Mouse (Mus musculus) erythroblast, embryonic 14.5 days (primary cell): ENCODE measurements around the gene Slc51a. TPM values are rescaled to one million over a fixed set of nuclear protein-coding genes. Genes with fewer than 3 reads are reported as not detected.

Source experiments
- H3K27me3 ChIP-seq: 2 replicates; pipeline ENCODE4 v1.6.1; 2012; ENCODE audit warnings: inconsistent platforms; ENCODE audit not compliant: control insufficient read depth
- H3K36me3 ChIP-seq: 2 replicates; pipeline ENCODE4 v1.6.1; 2012; ENCODE audit warnings: mild to moderate bottlenecking, inconsistent platforms; ENCODE audit not compliant: control insufficient read depth
- H3K4me1 ChIP-seq: 2 replicates; pipeline ENCODE4 v1.6.1; 2012; ENCODE audit warnings: inconsistent platforms; ENCODE audit not compliant: control insufficient read depth
- H3K4me3 ChIP-seq: replicated peaks from 2 replicates; pipeline ENCODE3; 2012; ENCODE audit warnings: moderate library complexity, mild to moderate bottlenecking, inconsistent platforms
- H3K9me3 ChIP-seq: 2 replicates; pipeline ENCODE4 v1.6.1; 2012; ENCODE audit warnings: low read length, inconsistent platforms, mixed read lengths; ENCODE audit not compliant: control insufficient read depth
- GATA1 ChIP-seq: IDR thresholded peaks from 2 replicates; pipeline ENCODE4 v1.6.1; 2012; ENCODE audit warnings: low read length, inconsistent platforms, mixed read lengths
- TAL1 ChIP-seq: IDR thresholded peaks from 3 replicates; pipeline ENCODE4 v1.6.1; 2012; ENCODE audit warnings: low read length, inconsistent platforms, mixed read lengths
- polyA plus RNA-seq: library from polyadenylated mRNA; stranded (reverse); fragments of >175 nt; gene quantifications from 2 replicates; pipeline ENCODE4 v1.2.3, GENCODE M21; 2012

The Slc51a gene
- polyA plus RNA-seq, 1 experiment = not detected

GRCm38 (mm10) chr16:32519656-32520371, 32.1 kb upstream of the Slc51a start:
- H3K9me3 ChIP-seq = no peaks in the 10 kb centered on the region
- no peaks in the 10 kb centered on the region for H3K27me3 ChIP-seq
- TF ChIP-seq GATA1 = no peak
- no peak for TF ChIP-seq TAL1
- H3K36me3 ChIP-seq = peaks cover 2% of the 10 kb centered on the region; the same call in 1 of the 2 replicates
- peak overlapping the region; percentile 30 for H3K4me3 ChIP-seq
- H3K4me1 ChIP-seq = peaks cover 94% of the 10 kb centered on the region

DNA sequence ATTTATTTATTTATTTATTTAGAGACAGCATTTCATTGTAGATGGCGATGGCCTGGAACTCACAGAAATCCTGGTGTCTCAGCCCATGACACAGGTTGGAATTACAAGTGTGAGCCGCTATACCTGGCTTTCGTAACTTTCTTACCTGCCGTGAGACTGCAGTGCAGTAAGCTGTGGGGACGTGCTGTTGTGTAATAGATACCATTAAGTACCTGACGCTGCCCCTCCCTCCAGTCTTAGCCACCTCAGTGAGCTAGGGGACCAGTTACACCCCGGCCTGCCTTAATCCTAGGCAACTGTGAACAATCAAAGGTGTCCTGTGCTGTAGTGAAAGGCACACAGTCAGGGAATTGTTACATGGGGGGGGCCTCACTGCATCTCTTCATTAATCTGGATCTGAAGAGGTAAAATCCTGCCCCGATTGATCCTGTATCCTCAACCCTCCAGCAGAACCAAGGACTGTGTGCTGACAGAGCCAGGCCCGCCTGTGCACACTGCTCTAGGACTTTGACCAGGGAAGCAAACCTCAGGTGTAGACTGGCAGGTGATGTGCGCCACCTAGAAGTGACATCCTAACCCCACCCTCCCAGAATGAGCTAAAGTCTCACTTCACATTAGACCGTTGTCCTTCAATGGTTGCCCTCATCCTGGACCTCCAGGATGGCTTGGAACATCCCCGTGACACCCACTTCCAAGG, 30.3 kb upstream of the Slc51a start:
- H3K36me3 ChIP-seq = peaks cover 20% of the 10 kb centered on the region
- no peaks in the 10 kb centered on the region; the same call in 1 of the 2 replicates for H3K9me3 ChIP-seq
- H3K4me1 ChIP-seq = peaks cover 97% of the 10 kb centered on the region
- H3K4me3 ChIP-seq = no peak overlapping the region
- H3K27me3 ChIP-seq = no peaks in the 10 kb centered on the region
- TF ChIP-seq GATA1 (no peak), TAL1 (no peak)

- H3K36me3 ChIP-seq = peaks cover 34% of the 10 kb centered on the region
- TF ChIP-seq GATA1 (no peak), TAL1 (no peak)
- no peaks in the 10 kb centered on the region; the same call in 1 of the 2 replicates for H3K9me3 ChIP-seq
- no peaks in the 10 kb centered on the region for H3K27me3 ChIP-seq
- peaks cover 98% of the 10 kb centered on the region for H3K4me1 ChIP-seq
- H3K4me3 ChIP-seq = peak overlapping the region; percentile 40
These were observed 28.6 kb upstream of the Slc51a start for GRCm38 (mm10) chr16:32516006-32516962.

GRCm38 (mm10) chr16:32513948-32514347, 26.3 kb upstream of the Slc51a start:
- Histone ChIP-seq H3K4me1 (peaks cover 98% of the 10 kb centered on the region), H3K9me3 (no peaks in the 10 kb centered on the region; the same call in 1 of the 2 replicates)

GRCm38 (mm10) chr16:32513401-32513800, 25.7 kb upstream of the Slc51a start:
- Histone ChIP-seq H3K36me3 (peaks cover 42% of the 10 kb centered on the region), H3K4me1 (peaks cover 98% of the 10 kb centered on the region), H3K4me3 (no peak overlapping the region), H3K9me3 (no peaks in the 10 kb centered on the region; the same call in 1 of the 2 replicates), H3K27me3 (no peaks in the 10 kb centered on the region)
- TF ChIP-seq GATA1 (no peak), TAL1 (no peak)

More at GRCm38 (mm10) chr16:32513948-32514347, 26.3 kb upstream of the Slc51a start:
- TF ChIP-seq TAL1 (no peak), GATA1 (no peak)
- peaks cover 39% of the 10 kb centered on the region for H3K36me3 ChIP-seq
- no peaks in the 10 kb centered on the region for H3K27me3 ChIP-seq
- H3K4me3 ChIP-seq = no peak overlapping the region

GRCm38 (mm10) chr16:32512921-32513320, 25.2 kb upstream of the Slc51a start:
- Histone ChIP-seq H3K36me3 (peaks cover 43% of the 10 kb centered on the region), H3K4me3 (peak overlapping the region; percentile 67), H3K27me3 (no peaks in the 10 kb centered on the region), H3K9me3 (no peaks in the 10 kb centered on the region; the same call in 1 of the 2 replicates), H3K4me1 (peaks cover 98% of the 10 kb centered on the region)
- TF ChIP-seq GATA1 (no peak), TAL1 (no peak)

DNA sequence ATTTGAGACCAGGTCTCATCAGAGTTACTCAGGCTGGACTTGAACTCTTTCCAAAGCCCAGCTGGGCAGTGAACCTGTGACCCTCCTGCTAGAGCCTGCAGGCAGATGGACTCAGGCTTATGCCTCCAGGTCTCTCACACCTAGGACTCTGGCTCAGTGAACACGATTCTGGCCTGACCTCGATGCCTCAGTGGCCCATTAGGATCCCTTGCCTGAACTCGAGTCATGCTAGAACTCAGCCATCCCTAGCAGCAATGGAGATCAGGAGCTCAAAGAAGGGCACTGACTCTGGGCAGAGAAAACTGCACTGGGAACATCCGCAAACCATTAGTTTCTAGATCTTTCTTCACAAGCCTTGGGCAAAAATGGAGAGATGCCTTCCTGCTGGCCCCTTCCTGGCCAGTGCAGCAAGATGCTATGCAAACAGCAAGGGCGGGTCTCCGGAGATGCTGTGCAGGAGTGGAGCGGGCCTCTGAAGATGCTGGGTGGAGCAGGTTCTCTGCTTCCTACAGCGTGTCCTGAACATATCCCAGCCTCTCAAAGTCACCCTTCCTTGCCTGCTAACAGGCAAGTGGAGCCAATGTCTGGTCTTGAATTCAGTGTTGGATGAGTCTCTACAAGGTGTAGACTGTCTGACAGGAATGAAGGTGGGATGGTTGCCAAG, 24.3 kb upstream of the Slc51a start:
- Histone ChIP-seq H3K27me3 (no peaks in the 10 kb centered on the region), H3K4me3 (peak overlapping the region; percentile 67), H3K9me3 (no peaks in the 10 kb centered on the region; the same call in 1 of the 2 replicates), H3K4me1 (peaks cover 99% of the 10 kb centered on the region), H3K36me3 (peaks cover 46% of the 10 kb centered on the region)
- TF ChIP-seq GATA1 (no peak), TAL1 (no peak)

GRCm38 (mm10) chr16:32511338-32511734, 23.7 kb upstream of the Slc51a start:
- peak overlapping the region; percentile 67 for H3K4me3 ChIP-seq
- TF ChIP-seq TAL1 (no peak), GATA1 (no peak)
- no peaks in the 10 kb centered on the region; the same call in 1 of the 2 replicates for H3K9me3 ChIP-seq
- H3K4me1 ChIP-seq = peaks cover 99% of the 10 kb centered on the region
- H3K27me3 ChIP-seq = no peaks in the 10 kb centered on the region
- H3K36me3 ChIP-seq = peaks cover 51% of the 10 kb centered on the region
